Mouse (Mus musculus): ENCODE results near the gene Mlkl. TPM values are rescaled to one million over a fixed set of nuclear protein-coding genes. Genes with fewer than 3 reads are reported as not detected.
"Not testable (repeated sequence)": the region's sequence is repeated elsewhere in the genome, so short reads cannot be mapped to it uniquely, and the experiment has no call there.

Mlkl gene
- polyA plus RNA-seq, 1 experiment from 2014 or later: 10.0 TPM

DNA sequence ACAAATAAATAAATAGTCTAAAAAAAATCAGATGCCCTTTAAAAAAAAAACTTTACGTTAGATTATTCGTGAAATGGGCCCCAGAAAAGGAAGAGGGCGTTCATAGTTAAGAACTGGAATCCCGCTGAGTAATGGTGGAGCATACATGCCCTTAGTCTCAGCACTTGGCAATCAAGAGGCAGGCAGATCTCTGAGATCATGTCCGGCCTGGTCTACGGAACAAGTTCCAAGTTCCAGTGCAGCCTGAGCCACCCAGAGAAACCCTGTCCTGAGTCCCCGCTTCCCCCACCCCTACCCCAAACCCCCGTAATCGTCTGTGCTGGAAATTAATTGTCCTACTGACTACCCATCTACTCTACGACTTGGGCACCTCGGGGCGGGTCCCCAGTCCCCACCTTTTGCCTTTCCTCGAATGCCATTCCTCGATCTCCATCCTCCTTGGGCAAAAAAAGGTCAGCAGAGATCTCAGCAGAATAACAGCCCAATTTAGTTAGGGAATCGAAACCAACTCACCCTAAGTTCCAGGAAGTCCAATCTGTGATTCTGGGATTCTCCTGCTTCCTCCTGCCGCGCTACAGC lies 577 bp downstream of the Mlkl start:
- Histone ChIP-seq H3K4me3 (ENCODE audit: low read depth, low read length) (peak overlapping the region; percentile 52), H3K4me1 (replicated peaks; ENCODE audit: control insufficient read depth, insufficient read depth, low read length) (no peaks in the 10 kb centered on the region), H3K27ac (ENCODE audit: low read depth, low read length) (no peak overlapping the region; the same call in 1 of the 2 replicates), H3K9ac (ENCODE audit: low read depth, low read length) (peak overlapping the region; percentile 37), H3K27me3 (replicated peaks; ENCODE audit: control insufficient read depth, insufficient read depth, low read length) (no peaks in the 10 kb centered on the region), H3K36me3 (ENCODE audit: control insufficient read depth, insufficient read depth) (no peaks in the 10 kb centered on the region), H3K9me3 (ENCODE audit: control insufficient read depth) (no peaks in the 10 kb centered on the region), H3K4me2 (replicated peaks; ENCODE audit: low read depth) (peak overlapping the region; percentile 87)
- ATAC-seq: peak; percentile 70
- no peak for TF ChIP-seq CTCF (IDR thresholded peaks at IDR 0.05; ENCODE audit: low read depth)
- 26% methylated on average over 17 of the region's 17 CpGs for WGBS

DNA sequence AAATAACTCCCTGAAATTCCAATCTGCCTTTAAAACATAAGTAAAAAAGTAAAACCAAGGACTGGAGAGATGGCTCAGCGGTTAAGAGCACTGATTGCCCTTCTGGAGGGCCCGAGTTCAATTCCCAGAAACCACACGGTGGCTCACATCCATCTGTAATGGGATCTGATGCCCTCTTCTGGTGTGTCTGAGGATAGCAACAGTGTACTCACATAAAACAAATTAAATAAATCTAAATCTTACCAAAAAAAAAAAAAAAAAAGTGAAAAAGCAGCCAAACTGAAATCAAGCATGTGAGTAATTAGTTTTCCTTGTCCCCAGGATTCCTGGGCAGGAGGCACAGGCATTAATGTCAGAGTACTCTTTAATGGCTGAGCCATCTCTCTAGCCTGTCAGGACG lies 1.3 kb downstream of the Mlkl start:
- ATAC-seq: no peak
- TF ChIP-seq CTCF (IDR thresholded peaks at IDR 0.05; ENCODE audit: low read depth): no peak
- Histone ChIP-seq H3K4me1 (replicated peaks; ENCODE audit: control insufficient read depth, insufficient read depth, low read length) (no peaks in the 10 kb centered on the region), H3K36me3 (ENCODE audit: control insufficient read depth, insufficient read depth) (no peaks in the 10 kb centered on the region), H3K9me3 (ENCODE audit: control insufficient read depth) (no peaks in the 10 kb centered on the region), H3K4me2 (replicated peaks; ENCODE audit: low read depth) (peak overlapping the region; percentile 87), H3K27ac (ENCODE audit: low read depth, low read length) (no peak overlapping the region), H3K27me3 (replicated peaks; ENCODE audit: control insufficient read depth, insufficient read depth, low read length) (no peaks in the 10 kb centered on the region), H3K4me3 (ENCODE audit: low read depth, low read length) (no peak overlapping the region), H3K9ac (ENCODE audit: low read depth, low read length) (no peak overlapping the region)
- WGBS: 83% methylated on average over 4 of the region's 4 CpGs

DNA sequence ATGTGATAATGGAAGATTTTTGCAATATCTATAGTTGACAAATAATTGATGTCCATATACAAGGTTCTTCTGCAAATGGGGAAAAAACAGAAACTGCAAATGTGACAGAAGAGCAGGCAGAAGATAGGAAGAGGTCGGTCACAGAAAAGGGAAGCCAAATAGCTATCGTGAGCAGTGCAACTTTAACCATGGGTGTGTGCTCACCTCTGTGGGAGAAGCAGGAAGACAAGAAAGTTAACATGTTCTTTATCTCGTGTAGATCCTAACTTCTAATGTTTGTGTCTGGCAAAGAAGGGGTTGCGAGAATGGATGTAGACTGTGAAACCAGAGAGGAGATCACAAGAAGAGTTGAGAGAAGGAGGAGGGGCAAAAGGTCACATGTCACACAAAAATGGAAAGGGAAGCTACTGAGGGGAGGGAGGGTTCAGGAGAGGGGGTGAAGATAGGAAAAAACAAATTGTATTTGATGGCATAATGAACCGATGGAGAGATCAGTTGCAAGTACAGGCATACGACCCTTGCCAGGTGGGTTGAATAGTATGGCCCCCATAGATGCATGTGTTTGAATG lies 12.7 kb downstream of the Mlkl start:
- Histone ChIP-seq H3K4me2 (replicated peaks; ENCODE audit: low read depth) (no peak overlapping the region), H3K27ac (ENCODE audit: low read depth, low read length) (no peak overlapping the region), H3K9me3 (ENCODE audit: control insufficient read depth) (no peaks in the 10 kb centered on the region), H3K4me3 (ENCODE audit: low read depth, low read length) (no peak overlapping the region), H3K27me3 (replicated peaks; ENCODE audit: control insufficient read depth, insufficient read depth, low read length) (no peaks in the 10 kb centered on the region), H3K4me1 (replicated peaks; ENCODE audit: control insufficient read depth, insufficient read depth, low read length) (no peaks in the 10 kb centered on the region), H3K9ac (ENCODE audit: low read depth, low read length) (no peak overlapping the region), H3K36me3 (ENCODE audit: control insufficient read depth, insufficient read depth) (peaks cover 3% of the 10 kb centered on the region; the same call in 1 of the 2 replicates)
- no peak for ATAC-seq
- no peak for TF ChIP-seq CTCF (IDR thresholded peaks at IDR 0.05; ENCODE audit: low read depth)
- 79% methylated on average over 6 of the region's 6 CpGs for WGBS

DNA sequence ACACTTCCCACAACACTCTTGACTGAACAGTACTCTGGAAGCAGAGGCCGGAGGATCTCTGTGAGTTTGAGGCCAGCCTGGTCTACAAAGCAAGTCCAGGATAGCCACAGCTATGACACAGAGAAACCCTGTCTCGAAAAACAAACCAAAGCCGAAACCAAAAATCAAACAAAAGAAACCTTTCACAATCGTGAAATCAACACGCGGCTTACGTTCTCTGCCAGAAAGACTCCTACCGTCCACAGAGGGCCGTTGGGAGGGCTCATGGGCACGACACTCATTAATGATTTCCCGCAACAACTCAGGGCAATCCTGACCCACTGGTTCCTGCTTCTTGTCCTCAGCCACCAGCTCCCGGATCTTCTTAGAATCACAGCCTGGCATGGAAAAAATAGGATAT lies 23.2 kb downstream of the Mlkl start:
- no peak overlapping the region for H3K27ac ChIP-seq (ENCODE audit: low read depth, low read length)
- H3K4me2 ChIP-seq (replicated peaks; ENCODE audit: low read depth): no peak overlapping the region
- ATAC-seq: no peak
- no peak for TF ChIP-seq CTCF (IDR thresholded peaks at IDR 0.05; ENCODE audit: low read depth)
- no peak overlapping the region for H3K4me3 ChIP-seq (ENCODE audit: low read depth, low read length)
- no peaks in the 10 kb centered on the region for H3K4me1 ChIP-seq (replicated peaks; ENCODE audit: control insufficient read depth, insufficient read depth, low read length)
- H3K27me3 ChIP-seq (replicated peaks; ENCODE audit: control insufficient read depth, insufficient read depth, low read length): no peaks in the 10 kb centered on the region
- peaks cover 4% of the 10 kb centered on the region; the same call in 1 of the 2 replicates for H3K36me3 ChIP-seq (ENCODE audit: control insufficient read depth, insufficient read depth)
- H3K9me3 ChIP-seq (ENCODE audit: control insufficient read depth): no peaks in the 10 kb centered on the region
- H3K9ac ChIP-seq (ENCODE audit: low read depth, low read length): no peak overlapping the region
- WGBS: 87% methylated on average over 12 of the region's 12 CpGs

DNA sequence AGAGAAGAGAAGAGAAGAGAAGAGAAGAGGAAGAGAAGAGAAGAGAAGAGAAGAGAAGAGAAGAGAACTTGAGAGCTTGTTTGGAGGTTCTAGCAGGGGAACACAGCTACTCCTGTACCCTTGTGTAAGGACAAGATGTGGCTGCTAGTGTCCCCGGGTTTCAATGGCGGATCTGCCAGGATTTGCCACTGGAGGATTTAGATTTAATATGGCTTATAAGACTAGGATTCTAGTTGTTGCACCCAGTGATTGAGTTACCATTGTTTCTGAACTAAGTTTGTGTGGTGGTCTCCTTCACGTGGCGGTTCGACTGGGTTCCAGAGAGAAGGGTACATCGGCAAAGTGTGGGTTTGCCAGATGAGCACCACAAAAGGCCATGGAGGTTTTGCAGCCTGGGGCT lies 24.0 kb downstream of the Mlkl start:
- not testable (repeated sequence) for H3K36me3 ChIP-seq (ENCODE audit: control insufficient read depth, insufficient read depth); H3K27me3 ChIP-seq (replicated peaks; ENCODE audit: control insufficient read depth, insufficient read depth, low read length); H3K9ac ChIP-seq (ENCODE audit: low read depth, low read length); H3K4me3 ChIP-seq (ENCODE audit: low read depth, low read length); ATAC-seq; H3K9me3 ChIP-seq (ENCODE audit: control insufficient read depth); H3K4me2 ChIP-seq (replicated peaks; ENCODE audit: low read depth); H3K27ac ChIP-seq (ENCODE audit: low read depth, low read length); H3K4me1 ChIP-seq (replicated peaks; ENCODE audit: control insufficient read depth, insufficient read depth, low read length)
- WGBS: 96% methylated on average over 6 of the region's 6 CpGs

DNA sequence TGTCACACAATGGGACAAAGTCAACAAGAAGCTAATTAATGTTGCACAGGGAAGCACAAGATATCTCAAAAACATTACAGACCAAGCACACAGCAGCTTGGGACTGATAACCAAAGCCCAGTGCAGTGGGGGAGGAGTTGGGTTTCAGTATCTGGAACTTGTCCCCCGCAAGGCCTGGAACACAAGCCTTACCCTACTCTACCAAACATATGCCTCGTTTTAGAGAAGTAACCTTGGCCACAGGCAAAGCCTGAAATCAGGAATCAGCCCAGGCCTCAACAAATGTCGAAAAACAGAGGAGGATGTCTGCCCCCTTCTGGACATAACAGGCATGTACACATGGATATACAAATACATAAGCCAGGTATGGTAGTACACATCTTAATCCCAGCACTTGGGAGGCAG lies 25.2 kb downstream of the Mlkl start:
- no peaks in the 10 kb centered on the region for H3K27me3 ChIP-seq (replicated peaks; ENCODE audit: control insufficient read depth, insufficient read depth, low read length)
- no peaks in the 10 kb centered on the region for H3K9me3 ChIP-seq (ENCODE audit: control insufficient read depth)
- 58% methylated on average over 3 of the region's 3 CpGs for WGBS
- no peak overlapping the region for H3K27ac ChIP-seq (ENCODE audit: low read depth, low read length)
- H3K36me3 ChIP-seq (ENCODE audit: control insufficient read depth, insufficient read depth): no peaks in the 10 kb centered on the region; the same call in 1 of the 2 replicates
- no peak overlapping the region for H3K9ac ChIP-seq (ENCODE audit: low read depth, low read length)
- no peak overlapping the region for H3K4me3 ChIP-seq (ENCODE audit: low read depth, low read length)
- peak; percentile 73 for ATAC-seq
- no peaks in the 10 kb centered on the region for H3K4me1 ChIP-seq (replicated peaks; ENCODE audit: control insufficient read depth, insufficient read depth, low read length)
- peak; percentile 61 for TF ChIP-seq CTCF (IDR thresholded peaks at IDR 0.05; ENCODE audit: low read depth)
- no peak overlapping the region for H3K4me2 ChIP-seq (replicated peaks; ENCODE audit: low read depth)

DNA sequence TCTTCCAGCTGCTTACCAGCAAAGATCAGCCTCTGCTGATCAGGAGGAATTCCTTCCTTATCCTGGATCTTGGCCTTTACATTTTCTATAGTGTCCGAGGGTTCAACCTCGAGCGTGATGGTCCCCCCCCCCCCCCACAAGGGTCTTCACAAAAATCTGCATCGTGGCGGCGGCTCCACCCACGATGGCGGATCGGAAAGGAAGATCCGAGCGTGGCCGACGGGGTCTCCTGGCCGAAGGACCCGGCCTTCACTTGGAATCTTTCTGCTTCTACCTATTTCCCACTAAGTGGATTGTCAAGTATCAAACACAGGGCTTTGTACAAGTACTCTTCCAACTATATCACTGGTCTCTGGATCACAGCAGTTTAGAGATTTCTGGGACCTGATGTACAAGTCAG lies 28.0 kb downstream of the Mlkl start:
- not testable (repeated sequence) for H3K4me1 ChIP-seq (replicated peaks; ENCODE audit: control insufficient read depth, insufficient read depth, low read length); H3K9ac ChIP-seq (ENCODE audit: low read depth, low read length); H3K4me2 ChIP-seq (replicated peaks; ENCODE audit: low read depth); H3K27me3 ChIP-seq (replicated peaks; ENCODE audit: control insufficient read depth, insufficient read depth, low read length); H3K9me3 ChIP-seq (ENCODE audit: control insufficient read depth); H3K36me3 ChIP-seq (ENCODE audit: control insufficient read depth, insufficient read depth); ATAC-seq; H3K4me3 ChIP-seq (ENCODE audit: low read depth, low read length); H3K27ac ChIP-seq (ENCODE audit: low read depth, low read length)
- WGBS: 87% methylated on average over 12 of the region's 15 CpGs

Measured in intestine, postnatal 0 days (tissue).